Mouse (Mus musculus): Measurements from ENCODE around the gene Elmo1.

Gene Elmo1

DNA sequence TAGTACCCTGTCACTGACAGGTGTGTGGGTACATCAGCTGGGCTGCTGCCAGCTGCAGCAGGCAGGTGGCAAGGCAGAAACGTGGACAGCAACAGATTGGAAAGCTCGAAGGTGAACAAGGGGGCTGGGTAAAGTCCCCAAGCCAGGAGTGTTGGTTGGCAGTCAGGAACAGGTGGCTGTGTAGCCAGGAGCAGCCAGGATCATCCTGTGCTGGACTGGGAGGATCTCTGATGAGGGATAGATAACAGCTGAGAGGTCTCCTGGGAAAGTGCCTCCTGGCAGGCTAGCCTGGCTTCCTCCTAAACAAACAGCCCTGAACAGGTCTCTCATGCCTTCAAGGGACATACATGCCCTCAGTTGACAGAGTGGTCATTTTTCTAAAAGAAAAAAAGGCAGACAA is 110.2 kb downstream of the Elmo1 start:
- in situ Hi-C loops (cut with MboI; ENCODE audit: low sequenced_read_pairs) = no loop called here

DNA sequence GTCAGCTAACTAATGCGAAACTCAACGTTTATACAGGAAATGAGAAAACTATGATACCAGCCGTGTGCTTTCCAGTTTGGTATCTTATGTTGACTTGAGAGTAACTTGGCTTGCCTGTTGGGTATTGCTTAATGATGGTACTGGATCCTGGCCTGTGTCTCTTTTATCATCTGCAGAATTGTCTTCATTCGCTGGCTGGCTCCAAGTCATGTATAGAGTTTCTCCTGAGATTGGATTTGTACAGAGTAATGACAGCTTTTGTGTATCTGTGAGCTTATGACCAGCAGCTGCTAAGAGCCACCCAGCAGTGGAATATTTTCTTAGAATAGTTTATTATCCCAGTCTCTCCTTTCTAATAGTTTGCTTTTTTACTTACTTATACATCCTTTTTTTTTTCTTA is 112.2 kb downstream of the Elmo1 start:
- in situ Hi-C loops (cut with MboI; ENCODE audit: low sequenced_read_pairs) = no loop called here

DNA sequence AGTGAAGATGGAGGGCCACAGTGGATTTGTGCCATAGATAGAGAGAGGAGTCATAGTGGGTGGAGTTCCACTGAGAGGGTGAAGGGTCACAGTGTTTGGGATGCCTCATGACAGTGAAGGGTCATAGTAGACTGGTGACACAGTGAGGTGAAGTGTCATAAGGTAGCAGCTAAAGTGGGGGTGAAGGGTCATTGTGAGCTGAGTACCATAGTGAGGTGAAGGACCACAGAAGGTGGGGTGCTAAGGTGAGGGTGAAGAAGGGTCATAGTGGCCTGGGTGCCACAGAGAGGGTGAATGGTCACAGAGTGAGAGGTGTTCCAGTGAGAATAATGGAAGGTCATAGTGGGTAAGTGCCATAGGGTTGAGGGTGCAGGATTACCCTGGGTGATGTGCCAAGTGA is 113.8 kb downstream of the Elmo1 start:
- in situ Hi-C loops (cut with MboI; ENCODE audit: low sequenced_read_pairs) = no loop called here

DNA sequence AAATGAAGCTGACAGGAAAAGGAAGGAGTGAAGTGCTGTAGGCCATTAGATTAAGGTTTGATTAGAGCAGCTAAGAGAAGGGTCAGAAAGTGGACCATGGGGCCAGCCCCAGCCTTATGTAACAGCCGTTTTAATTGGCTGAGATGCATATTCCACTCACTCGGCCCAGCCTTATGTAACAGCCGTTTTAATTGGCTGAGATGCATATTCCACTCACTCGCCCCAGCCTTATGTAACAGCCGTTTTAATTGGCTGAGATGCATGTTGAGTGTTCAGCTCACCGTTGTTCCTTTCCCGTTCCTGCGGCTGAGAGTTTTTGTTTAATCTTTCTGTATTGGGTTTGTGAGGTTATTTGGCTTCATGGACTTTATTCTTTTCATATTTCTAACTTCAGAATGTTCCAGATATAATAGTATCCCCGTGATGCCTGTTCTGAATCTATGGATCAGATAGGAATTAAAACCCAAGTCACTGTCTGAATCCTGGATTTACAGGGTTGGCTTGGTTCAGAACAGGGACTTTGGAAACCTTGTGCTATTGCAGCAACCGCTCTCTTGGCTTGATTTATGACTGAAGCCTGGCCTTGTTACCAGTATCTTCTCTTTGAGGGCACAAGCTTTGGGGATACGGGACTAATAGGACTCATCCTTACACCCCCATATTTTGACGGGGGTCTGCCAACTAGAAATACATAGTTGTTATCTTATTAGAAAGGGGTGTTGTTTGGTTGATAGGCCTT is 114.8 kb downstream of the Elmo1 start:
- in situ Hi-C loops (cut with MboI; ENCODE audit: low sequenced_read_pairs) = no loop called here

DNA sequence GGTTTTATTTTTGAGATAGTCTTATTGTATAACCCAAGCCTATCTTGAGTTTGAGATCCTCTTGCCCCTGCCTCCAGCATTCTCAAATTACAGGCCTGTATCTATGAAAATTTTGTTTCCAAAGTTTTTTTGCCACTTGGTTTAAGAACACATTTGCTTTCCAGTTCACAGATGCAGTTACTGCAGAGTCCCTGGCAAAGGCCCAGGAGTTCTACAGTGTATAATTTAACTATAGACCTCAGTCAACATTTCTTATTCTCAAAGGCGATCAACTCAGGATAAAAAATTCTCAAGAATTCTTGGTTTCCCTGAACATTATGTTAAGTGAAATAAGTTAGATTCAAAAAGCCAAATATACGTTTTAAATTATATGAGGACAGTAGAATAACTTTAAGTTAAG is 115.3 kb downstream of the Elmo1 start:
- in situ Hi-C loops (cut with MboI; ENCODE audit: low sequenced_read_pairs) = no loop called here

DNA sequence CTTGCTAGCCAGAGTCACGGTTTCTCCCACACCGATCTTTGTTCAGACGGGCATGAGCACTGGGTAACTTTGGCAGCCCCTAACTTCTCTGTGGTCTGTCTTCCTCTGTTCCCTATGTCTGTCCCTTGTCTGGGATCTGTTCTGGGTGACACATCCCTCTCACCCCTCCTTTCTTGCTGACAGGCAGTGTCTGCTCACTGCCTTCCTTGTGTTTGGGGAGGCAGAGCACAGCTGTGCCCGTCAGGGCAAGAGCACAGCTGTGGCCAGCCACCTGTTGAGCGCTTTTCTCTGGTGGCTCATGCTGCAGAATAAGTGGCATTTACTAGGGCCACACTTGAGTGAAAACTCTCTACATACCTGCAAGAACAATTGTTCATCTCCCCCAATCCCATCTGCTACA is 116.7 kb downstream of the Elmo1 start:
- in situ Hi-C loops (cut with MboI; ENCODE audit: low sequenced_read_pairs) = no loop called here

DNA sequence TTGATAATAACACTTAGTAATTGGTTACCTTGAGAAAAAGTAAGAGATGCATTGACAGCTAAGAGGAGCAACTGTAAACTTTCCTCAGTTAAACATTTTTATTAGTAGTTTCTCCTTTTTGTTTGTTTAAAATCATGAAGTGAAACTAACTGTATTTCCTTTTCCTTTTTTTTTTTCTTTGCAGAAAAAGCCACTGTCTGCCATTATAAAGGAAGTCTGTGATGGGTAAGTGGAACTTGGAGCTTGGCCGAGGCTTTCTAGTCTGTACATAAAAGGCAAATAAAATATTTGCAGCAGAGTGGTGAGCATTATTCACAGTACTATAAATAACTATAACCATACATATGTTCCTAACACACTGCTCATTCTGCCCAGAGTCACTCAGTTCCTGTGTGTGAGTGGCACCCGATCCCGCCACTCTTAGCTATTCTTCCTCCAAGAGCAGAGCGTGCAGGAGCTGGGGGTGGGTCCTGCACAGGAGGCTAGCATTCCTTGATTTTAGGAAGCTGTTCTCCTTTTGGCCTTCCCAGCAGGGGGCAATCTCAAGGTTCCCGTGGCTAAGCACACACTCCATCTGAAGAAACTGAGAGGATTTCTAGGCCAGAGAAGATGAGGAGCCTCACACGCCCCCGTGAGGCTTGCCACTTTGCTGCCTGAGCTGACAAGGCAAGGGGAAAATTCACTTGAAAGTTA is 117.7 kb downstream of the Elmo1 start:
- in situ Hi-C loops (cut with MboI; ENCODE audit: low sequenced_read_pairs) = no loop called here

DNA sequence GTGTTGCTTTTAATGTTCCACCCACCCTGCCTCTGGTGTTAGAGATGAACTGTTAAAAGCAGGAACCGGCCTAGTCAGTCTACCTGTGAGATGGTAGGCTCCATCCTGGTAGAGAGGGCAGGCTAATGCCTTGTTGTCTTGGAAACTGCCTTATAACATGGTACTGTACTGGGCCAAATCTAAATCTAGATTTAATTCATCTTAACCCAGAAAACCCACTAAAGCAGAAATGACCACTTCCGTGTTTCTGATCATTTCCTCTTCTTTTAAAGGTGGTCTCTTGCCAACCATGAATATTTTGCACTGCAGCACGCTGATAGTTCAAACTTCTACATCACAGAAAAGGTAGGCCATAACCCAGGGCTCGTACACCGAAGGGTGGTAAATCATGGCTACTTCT is 118.5 kb downstream of the Elmo1 start:
- in situ Hi-C loops (cut with MboI; ENCODE audit: low sequenced_read_pairs) = no loop called here

DNA sequence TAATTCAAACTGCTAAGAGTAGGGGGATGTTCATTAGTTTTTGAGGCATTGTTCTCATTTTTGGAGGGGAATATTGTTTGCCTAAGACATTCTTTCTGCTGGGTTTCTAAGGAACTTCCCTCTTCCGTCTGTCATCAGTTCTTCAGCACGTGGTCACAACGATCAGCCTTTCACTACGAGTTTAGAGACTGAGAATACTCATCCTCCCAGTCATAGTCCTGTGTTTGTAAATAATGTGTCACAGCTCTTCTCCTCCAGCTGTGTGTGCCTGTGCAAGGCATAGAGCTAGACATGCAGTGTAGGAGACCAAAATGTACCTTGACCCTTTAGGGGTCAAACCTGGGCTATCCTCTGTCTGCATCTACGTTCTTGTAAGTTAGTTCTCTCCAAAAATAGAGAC is 121.4 kb downstream of the Elmo1 start:
- in situ Hi-C loops (cut with MboI; ENCODE audit: low sequenced_read_pairs) = no loop called here

DNA sequence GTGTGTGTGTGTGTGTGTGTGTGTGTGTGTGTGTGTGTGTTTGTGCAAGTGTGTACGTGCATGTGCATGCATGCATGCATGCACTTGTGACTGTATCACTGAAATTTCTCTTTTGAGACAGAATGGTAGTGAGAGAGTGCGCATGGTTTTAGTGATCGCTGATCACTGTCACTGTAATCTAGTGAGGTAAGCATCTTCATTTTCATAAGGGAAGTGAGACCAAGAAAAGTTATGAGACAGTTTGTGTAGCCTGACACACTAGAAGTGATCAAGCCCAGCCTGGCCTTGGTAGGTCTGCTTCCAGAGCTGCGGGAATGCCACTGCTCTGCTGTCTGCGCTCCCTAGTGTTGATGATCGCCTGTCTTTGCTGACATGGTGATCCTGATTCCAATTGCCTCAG is 122.3 kb downstream of the Elmo1 start:
- in situ Hi-C loops (cut with MboI; ENCODE audit: low sequenced_read_pairs) = no loop called here

DNA sequence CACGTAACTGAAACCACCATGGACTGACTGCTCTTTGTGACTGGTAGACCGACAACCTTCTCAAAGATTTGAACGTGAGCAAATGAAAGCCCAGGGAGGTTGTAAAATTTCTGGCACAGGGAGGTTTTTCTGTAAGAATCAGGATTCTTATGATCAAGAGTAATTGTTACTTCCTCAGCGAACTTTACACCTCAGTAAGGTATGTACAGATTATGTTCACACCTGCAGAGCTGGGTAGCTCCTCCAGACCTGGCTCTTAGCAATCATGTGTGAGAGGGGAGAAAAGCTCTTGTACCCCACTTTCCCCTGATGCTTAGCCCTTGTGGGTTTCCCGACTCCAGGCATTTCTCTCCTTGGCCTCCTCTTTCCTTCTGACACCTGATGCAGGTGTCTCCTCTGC is 123.5 kb downstream of the Elmo1 start:
- in situ Hi-C loops (cut with MboI; ENCODE audit: low sequenced_read_pairs) = no loop called here

DNA sequence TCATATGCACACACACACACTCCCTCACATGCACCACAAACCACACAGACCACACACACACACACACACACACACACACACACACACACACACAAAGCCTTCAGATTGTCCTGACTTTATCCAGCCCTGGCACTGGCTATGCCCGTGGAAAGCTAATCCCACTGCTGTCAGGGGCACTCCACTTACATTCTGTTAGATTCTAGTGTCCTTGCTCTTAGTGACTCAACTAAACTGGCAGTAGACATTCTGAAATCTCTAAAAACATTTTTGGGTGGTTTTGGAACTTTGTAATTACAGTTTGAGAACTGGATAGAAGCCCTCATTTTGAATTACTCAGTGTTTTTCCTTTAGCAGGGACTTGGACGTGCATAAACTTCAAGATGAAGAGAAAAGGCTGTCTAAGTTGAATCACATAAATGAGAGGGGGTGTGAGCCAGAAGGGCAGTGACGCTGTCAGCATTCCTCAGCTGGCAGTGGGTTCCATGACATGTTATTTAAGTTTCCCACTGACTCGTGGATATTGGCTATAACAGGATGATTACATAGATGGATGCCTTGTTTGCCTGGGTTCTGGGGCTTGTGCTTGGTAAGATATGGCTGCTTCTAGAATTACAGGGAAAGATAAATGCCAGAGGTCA is 127.2 kb downstream of the Elmo1 start:
- in situ Hi-C loops (cut with MboI; ENCODE audit: low sequenced_read_pairs) = no loop called here

DNA sequence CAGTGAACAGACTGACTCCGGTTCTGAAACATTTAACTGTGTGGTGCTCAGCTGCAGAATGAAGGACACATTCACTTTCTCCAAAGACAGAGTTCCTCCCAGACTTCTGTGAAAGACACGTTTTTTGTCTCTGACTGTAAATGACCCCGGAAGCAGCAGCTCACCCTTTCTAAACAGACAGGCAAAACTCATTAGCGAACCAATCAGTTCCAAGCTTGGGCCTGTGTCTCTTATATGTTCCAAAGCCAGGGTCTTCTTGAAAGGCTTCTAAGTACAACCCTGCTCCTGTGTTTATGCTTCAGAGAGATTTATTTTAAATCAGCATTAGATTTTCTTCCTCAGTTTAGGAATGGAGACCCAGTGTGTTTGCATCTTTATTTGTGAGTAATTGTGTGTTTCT is 127.7 kb downstream of the Elmo1 start:
- in situ Hi-C loops (cut with MboI; ENCODE audit: low sequenced_read_pairs) = no loop called here

DNA sequence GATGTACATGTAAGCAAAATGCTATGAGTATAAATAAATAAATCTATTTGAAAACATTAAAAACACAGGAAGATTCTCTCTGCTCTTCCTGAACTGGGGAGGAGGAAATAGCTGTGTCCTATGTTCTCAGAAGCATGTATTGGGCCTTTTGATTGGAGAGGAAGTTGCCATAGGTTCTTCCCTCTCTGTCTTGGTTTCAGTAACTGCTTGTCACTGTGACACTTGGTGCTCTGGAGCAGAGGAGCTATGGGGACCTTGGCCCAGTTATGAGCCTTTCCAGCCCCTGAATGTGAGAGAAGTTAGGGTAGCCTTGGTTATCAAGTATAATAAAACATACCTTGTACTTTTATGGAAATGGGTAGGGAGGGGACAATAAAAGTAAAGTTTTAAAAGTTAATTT is 130.0 kb downstream of the Elmo1 start:
- in situ Hi-C loops (cut with MboI; ENCODE audit: low sequenced_read_pairs) = no loop called here

DNA sequence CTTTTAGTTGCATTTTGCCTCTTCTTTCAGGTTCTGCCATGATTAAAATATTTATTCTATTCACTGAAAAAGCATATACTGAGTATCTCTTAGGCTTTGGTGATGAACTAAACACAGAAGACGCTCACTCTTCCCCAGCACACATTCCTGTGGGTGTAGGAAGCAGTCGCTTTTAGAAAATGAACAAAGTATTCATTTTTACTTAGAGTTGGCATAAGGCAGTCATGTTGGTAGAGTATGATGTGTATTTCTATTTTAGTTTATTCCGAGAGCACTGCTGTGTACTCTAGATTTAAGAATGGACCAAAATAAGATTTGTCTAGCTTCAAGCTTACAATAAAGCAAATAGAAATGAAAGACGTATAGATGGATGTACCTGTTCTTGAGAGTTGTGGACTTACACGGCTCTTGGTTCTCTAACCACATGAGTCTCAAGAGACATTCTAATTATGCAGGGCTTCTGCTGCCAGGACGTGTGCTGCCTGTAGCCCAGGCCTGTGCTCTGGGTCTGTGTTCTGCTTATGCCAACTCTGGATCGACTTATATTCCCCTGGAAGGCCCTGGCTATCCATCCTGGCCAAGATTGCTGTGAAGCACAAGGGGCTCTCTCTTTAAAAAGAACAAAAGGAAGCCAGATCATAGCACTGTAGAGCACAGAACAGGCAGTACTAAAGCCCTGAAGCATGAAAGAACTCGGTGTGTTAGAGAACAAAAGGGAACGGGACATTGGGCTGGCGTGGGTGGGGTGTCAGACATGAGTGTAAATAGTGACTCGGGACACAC is 137.7 kb downstream of the Elmo1 start:
- in situ Hi-C loops (cut with MboI; ENCODE audit: low sequenced_read_pairs) = no loop called here

DNA sequence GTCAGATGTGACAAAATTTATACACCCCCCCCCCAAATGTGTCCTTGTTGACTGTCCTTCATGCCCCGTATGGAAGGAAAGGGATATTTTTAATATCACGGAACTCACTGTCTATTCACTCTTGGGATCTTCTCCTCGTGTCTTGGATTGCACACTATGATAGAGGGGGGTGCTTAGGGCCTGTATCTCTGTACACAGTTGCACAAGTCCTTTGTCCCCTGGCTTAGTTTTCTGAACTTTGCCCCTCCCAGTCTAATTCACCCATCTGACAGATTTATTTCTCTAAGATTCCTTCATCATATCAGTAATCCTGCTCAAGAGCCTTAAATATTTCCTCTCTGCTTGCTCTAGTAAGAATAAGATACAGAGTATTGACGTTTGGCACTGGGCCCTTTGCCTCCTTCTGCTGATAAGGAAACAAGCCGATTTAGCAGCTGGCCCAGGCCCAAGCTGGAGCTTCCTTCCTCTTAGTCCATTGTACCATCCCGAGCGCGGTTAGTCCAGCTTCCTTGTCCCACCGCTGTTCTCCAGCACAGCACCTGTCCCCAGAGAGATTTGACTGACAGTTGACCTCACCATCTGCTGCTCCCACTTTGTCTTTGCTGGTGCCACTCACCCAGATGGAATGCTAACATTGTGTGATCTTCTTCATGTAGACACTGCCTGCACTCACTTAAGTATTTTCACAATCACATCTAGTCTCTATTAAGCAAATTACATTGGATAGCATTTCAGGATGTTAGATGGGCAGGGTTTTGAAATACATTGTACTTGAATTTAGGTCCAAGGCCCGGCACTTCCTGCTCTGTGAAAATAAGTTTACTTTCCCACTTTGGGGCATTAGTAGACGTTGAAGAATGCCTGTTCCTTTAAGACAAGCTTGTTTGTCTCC is 141.7 kb downstream of the Elmo1 start:
- in situ Hi-C loops (cut with MboI; ENCODE audit: low sequenced_read_pairs) = no loop called here

DNA sequence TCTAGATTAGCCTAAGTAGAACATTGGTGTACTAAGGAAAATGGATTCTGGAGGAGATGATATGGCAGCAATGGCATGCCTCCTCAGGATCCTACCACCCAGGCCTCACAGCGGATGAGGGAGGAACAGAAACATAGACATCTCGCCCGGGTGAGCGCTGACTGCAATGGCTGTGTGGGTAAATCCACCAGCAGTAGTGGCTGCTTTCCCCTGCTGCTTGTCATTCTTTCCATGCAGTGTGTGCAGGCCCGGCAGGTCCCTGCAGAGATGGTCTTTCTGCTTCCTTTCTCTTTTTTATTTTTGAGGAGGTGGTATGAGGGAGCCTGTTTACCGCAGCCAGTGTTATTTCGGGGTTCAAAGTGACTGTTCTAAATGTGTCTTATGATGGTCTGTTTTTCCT is 143.3 kb downstream of the Elmo1 start:
- in situ Hi-C loops (cut with MboI; ENCODE audit: low sequenced_read_pairs) = no loop called here

DNA sequence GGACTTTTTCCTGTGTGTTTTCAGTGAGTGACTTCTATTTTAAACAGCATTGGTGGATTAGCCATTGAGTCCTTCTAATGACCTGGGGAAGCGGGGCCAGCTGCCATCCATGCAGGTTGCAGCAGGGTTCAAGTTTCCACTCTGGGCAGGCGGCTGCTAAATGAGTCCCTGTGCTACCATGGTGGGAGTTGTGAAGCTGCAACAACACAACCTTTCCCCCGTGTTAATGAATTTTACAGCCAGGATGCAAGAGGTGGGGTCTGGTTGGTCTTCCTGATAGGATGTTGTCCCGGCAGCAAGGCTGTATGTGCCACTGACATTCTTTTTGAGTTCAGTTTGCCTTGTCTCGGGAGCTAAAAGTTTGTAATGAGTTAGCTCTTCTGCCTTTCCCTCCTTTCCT is 147.2 kb downstream of the Elmo1 start:
- in situ Hi-C loops (cut with MboI; ENCODE audit: low sequenced_read_pairs) = no loop called here

DNA sequence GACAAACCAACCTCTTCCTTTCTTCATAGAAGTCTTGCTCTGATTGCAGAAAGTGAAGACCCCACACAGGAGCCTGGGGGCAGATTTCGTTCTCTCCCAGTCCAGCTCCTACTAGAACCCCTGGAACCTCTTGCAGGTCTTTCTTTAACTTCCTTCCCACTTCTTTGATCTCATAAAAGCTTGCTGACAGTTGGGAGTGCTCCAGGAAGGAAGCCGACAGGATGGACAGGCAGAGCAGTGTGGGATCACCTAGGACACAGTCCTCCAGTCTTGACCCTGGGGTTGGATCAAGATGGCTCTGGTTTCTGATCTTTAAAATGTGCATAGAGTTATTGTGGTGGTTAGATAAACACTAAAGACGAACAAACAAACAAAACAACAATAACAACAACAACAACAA is 147.8 kb downstream of the Elmo1 start:
- in situ Hi-C loops (cut with MboI; ENCODE audit: low sequenced_read_pairs) = no loop called here

DNA sequence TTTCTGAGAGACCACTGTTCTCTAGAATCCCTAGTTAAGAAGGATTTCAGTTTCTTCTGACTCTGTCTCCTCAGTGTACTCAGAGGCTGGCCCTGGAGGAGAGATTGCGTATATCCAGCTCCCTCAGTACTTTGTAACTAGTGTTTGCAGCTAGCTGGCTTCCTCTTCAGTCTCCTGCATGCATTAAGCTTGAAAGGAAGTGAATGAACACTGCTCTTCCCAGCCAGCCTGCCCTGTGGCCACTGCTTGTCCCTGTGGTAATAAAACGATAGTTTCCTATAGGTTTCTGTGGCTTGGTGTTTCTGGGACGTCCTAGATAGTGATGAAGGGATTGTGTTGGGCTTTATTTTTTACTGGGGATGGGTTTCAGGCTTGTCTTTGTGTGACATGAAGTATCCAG is 148.3 kb downstream of the Elmo1 start:
- in situ Hi-C loops (cut with MboI; ENCODE audit: low sequenced_read_pairs) = no loop called here

Measured in CH12F3 (cell line).